Mouse (Mus musculus): ENCODE data around the gene Rimkla. TPM values are rescaled to one million over a fixed set of nuclear protein-coding genes. Genes with fewer than 3 reads are reported as not detected.

Rimkla gene
- polyA plus RNA-seq, 1 experiment from 2014 or later, result 8.9 TPM

DNA sequence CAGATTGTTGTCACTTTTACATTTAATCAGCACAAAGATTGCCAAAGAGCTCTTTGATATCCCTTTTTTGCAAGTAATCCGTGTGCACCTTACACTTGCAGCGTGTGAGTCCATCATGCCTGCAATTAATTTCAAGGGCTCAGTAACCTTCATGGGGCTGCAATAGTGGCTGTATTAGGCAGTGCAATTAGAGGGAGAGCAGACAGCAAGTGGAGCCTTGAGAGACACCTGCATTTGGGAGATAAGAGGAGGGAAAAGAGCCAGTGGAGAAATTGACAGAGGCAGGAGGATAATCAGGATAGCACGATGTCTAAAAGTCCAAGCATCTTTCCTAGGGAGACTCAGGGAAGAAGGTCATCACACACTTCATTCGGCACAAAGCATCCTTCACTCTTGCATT, 31.1 kb upstream of the Rimkla start:
- Histone ChIP-seq H3K4me2 (replicated peaks) (no peak overlapping the region), H3K9me3 (no peaks in the 10 kb centered on the region), H3K9ac (replicated peaks) (no peak overlapping the region), H3K36me3 (no peaks in the 10 kb centered on the region), H3K4me3 (no peak overlapping the region), H3K27me3 (no peaks in the 10 kb centered on the region), H3K4me1 (peaks cover 6% of the 10 kb centered on the region; the same call in 1 of the 2 replicates), H3K27ac (replicated peaks) (peak overlapping the region; percentile 60)
- ATAC-seq (ENCODE audit: low FRiP score, low read depth), result no peak; the same call in 1 of the 2 replicates
- 67% methylated on average over 4 of the region's 4 CpGs for WGBS

DNA sequence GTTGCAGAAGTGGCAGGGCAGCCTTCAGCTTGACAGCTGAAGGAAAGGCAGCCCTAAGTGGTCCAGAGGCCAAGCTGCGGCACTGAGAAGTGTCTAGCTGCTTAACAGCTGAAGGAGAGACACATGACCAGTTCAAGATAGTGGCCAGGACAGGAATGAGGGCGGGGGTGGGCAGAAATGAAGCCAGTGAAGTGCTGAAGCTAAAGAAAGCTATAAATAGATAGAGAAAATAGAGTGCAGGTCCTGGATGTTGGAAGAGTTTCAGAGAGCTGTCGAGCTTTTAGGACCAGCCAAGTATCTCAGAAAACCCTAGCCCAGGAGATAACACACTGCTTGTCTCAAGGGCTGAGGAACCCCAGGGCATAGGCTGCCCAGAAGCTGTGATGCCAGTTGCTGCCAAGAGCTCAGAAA, 20.3 kb upstream of the Rimkla start:
- H3K27ac ChIP-seq (replicated peaks), result no peak overlapping the region
- no peak overlapping the region for H3K4me3 ChIP-seq
- H3K4me2 ChIP-seq (replicated peaks), result no peak overlapping the region
- no peaks in the 10 kb centered on the region for H3K36me3 ChIP-seq
- ATAC-seq (ENCODE audit: low FRiP score, low read depth), result no peak
- 79% methylated on average over 3 of the region's 3 CpGs for WGBS
- no peaks in the 10 kb centered on the region for H3K9me3 ChIP-seq
- H3K27me3 ChIP-seq, result no peaks in the 10 kb centered on the region
- no peak overlapping the region for H3K9ac ChIP-seq (replicated peaks)
- H3K4me1 ChIP-seq, result no peaks in the 10 kb centered on the region

DNA sequence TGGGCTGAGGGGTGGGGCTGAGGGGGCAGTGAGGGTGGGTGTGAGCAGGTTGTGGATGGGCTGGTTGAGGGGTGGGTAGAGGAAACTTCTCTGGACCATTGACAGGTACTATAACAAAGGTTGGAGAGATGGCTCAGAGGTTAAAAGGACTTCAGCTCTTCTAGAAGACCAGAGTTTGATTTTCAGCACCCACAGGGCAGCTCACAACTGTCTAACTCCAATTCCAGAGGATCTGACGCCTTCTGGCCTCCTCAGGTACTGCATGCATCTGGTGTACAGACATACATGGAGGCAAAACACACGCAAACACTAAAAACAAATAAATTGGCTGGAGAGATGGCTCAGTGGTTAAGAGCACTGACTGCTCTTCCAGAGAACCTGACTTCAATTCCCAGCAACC, 19.2 kb upstream of the Rimkla start:
- H3K27me3 ChIP-seq, result no peaks in the 10 kb centered on the region
- no peaks in the 10 kb centered on the region for H3K9me3 ChIP-seq
- 55% methylated on average over 2 of the region's 2 CpGs for WGBS
- ATAC-seq (ENCODE audit: low FRiP score, low read depth), result no peak
- no peak overlapping the region for H3K4me2 ChIP-seq (replicated peaks)
- no peaks in the 10 kb centered on the region for H3K36me3 ChIP-seq
- no peak overlapping the region for H3K4me3 ChIP-seq
- H3K27ac ChIP-seq (replicated peaks), result no peak overlapping the region
- H3K9ac ChIP-seq (replicated peaks), result no peak overlapping the region
- no peaks in the 10 kb centered on the region for H3K4me1 ChIP-seq

DNA sequence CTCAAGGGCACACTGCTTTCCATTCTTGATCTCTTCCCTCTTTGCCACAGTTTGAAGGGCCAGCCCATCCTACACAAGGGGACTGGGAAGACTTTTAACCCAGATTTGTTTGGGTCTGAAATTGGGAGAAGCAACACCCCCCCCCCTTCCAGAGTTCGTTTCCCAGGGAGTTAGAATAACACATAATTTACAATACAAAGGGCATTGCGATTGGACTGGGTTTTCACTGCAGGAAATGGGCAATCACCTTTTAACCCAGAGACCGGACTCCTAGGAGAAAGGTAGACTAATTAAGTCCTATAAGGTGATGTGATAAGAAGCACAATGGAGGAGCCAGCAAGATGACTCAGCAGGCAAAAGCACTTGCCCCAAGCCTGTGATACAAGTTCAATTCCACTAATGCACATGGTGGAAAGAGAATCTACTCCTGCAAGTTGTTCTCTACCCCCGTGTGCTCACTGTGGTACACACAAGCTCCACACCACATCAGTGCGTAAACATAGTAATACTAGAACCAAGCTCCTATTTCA, 6.0 kb upstream of the Rimkla start:
- no peaks in the 10 kb centered on the region for H3K4me1 ChIP-seq
- H3K4me3 ChIP-seq, result no peak overlapping the region
- H3K27ac ChIP-seq (replicated peaks), result no peak overlapping the region
- H3K9me3 ChIP-seq, result no peaks in the 10 kb centered on the region
- peaks cover 12% of the 10 kb centered on the region for H3K27me3 ChIP-seq
- H3K9ac ChIP-seq (replicated peaks), result no peak overlapping the region
- 72% methylated on average over 5 of the region's 5 CpGs for whole genome bisulfite sequencing
- H3K36me3 ChIP-seq, result no peaks in the 10 kb centered on the region
- ATAC-seq (ENCODE audit: low FRiP score, low read depth), result no peak
- H3K4me2 ChIP-seq (replicated peaks), result no peak overlapping the region

DNA sequence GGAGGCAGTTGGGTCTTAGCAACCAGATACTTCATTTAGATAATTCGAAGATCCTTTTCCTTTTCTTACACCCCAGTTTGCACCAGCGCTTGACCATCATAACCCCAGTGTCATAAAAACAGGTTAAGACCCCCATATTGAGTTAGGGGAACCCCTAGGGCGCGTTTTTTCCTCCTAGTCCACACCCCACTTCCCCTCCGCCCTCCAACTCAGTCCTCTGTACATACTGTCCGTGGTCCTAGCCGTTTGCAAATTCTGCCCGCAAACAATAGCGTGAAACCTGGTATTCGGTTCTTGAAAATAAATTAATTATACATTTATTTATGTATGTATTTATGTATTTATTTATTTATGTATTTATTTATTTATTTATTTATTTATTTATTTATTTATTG, 502 bp upstream of the Rimkla start:
- peaks cover 22% of the 10 kb centered on the region for H3K27me3 ChIP-seq
- WGBS, result 28% methylated on average over 10 of the region's 10 CpGs
- peak overlapping the region; percentile 81 for H3K4me2 ChIP-seq (replicated peaks)
- H3K27ac ChIP-seq (replicated peaks), result peak overlapping the region; percentile 75
- peak overlapping the region; percentile 55 for H3K4me3 ChIP-seq
- no peaks in the 10 kb centered on the region for H3K36me3 ChIP-seq
- peak; percentile 50 for ATAC-seq (ENCODE audit: low FRiP score, low read depth)
- peaks cover 3% of the 10 kb centered on the region; the same call in 1 of the 2 replicates for H3K4me1 ChIP-seq
- no peaks in the 10 kb centered on the region for H3K9me3 ChIP-seq
- H3K9ac ChIP-seq (replicated peaks), result peak overlapping the region; percentile 70

DNA sequence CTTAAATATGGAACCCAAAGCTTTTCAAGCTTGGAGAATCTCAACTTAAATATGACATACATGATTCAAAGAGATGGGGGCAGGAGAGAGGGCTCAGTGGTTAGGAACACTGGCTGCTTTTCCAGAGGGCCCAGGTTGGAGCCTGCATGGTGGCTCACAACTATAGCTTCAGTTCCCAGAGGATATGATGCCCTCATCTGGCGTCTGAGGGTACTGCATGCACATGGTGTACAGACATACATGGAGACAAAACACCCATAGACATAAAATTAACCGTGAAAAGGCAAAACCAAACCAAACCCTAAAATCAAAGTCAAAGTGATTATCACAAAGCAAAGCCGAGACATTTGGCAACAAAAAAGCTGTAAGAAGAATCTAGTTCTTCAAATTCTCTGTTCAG, 1.6 kb downstream of the Rimkla start:
- Histone ChIP-seq H3K27me3 (peaks cover 22% of the 10 kb centered on the region), H3K36me3 (no peaks in the 10 kb centered on the region), H3K27ac (replicated peaks) (no peak overlapping the region), H3K9ac (replicated peaks) (no peak overlapping the region), H3K9me3 (no peaks in the 10 kb centered on the region), H3K4me1 (peaks cover 3% of the 10 kb centered on the region; the same call in 1 of the 2 replicates), H3K4me2 (replicated peaks) (no peak overlapping the region), H3K4me3 (no peak overlapping the region)
- 73% methylated on average over 3 of the region's 3 CpGs for WGBS
- ATAC-seq (ENCODE audit: low FRiP score, low read depth), result no peak

DNA sequence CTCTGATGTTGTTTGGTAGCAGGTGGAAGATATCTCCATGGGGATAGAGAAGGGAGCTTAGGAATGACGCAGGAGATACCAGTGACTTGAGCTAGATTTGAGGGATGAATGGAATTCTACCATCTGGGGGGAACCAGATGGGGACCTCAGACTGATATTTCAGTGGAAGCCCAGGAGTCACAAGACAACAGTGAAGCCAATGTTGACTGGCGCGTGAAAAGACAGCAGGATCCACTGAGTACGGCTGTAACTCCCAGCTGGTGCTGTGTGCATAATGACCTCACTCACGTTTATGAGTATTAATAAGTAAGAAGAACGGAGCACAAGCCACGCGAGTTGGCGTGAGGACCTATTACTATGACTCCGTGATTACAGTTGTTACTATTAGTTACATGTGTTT, 2.8 kb downstream of the Rimkla start:
- no peaks in the 10 kb centered on the region for H3K36me3 ChIP-seq
- peaks cover 21% of the 10 kb centered on the region for H3K27me3 ChIP-seq
- H3K4me2 ChIP-seq (replicated peaks), result no peak overlapping the region
- no peak overlapping the region for H3K27ac ChIP-seq (replicated peaks)
- no peak for ATAC-seq (ENCODE audit: low FRiP score, low read depth)
- no peak overlapping the region for H3K4me3 ChIP-seq
- H3K9me3 ChIP-seq, result no peaks in the 10 kb centered on the region
- peaks cover 3% of the 10 kb centered on the region; the same call in 1 of the 2 replicates for H3K4me1 ChIP-seq
- H3K9ac ChIP-seq (replicated peaks), result no peak overlapping the region
- WGBS, result 83% methylated on average over 10 of the region's 10 CpGs

DNA sequence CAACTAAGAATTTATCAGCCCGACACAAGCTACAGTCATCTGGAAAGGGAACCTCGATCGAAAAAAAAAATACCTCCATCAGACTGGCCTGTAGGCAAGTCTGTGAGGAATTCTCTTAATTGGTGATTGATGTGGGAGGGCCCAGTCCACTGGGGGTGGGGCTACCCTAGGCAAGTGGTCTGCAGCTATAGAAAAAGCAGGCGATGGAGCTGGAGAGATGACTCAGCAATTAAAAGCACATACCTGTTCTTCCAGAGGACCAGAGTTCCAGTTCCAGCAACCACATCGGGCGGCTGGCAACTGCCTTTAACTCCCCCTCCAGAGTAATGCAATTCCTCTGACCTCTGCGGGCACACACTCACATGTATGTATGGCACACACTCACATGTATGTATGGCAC, 7.5 kb downstream of the Rimkla start:
- Histone ChIP-seq H3K9ac (replicated peaks) (no peak overlapping the region), H3K36me3 (no peaks in the 10 kb centered on the region), H3K4me2 (replicated peaks) (no peak overlapping the region), H3K27ac (replicated peaks) (no peak overlapping the region), H3K4me3 (no peak overlapping the region), H3K27me3 (no peaks in the 10 kb centered on the region), H3K4me1 (no peaks in the 10 kb centered on the region), H3K9me3 (no peaks in the 10 kb centered on the region)
- no peak for ATAC-seq (ENCODE audit: low FRiP score, low read depth)
- 82% methylated on average over 7 of the region's 7 CpGs for WGBS

DNA sequence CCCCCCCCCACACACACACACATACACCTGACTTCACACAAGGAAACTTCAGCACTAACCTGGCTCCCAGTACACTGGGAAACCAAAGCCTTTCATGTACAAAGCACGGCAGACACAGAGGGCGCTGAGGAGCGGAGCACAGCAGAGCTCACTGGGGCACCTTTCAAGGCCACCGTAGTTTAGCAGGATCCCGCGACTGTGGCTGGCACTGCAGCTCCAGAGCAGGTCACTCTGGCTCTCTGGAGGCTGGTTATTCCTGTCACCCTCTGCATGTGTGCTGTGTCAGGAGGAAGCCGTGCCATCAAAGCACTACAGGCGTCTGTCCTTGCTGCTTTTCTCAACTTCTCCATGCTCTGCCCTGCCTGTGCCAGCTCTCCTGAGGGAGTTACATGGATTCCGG, 9.4 kb downstream of the Rimkla start:
- no peak overlapping the region for H3K9ac ChIP-seq (replicated peaks)
- no peaks in the 10 kb centered on the region for H3K9me3 ChIP-seq
- no peak overlapping the region for H3K4me2 ChIP-seq (replicated peaks)
- H3K27me3 ChIP-seq, result no peaks in the 10 kb centered on the region
- H3K4me1 ChIP-seq, result no peaks in the 10 kb centered on the region
- no peak overlapping the region for H3K4me3 ChIP-seq
- no peak overlapping the region for H3K27ac ChIP-seq (replicated peaks)
- 54% methylated on average over 9 of the region's 9 CpGs for WGBS
- no peak for ATAC-seq (ENCODE audit: low FRiP score, low read depth)
- H3K36me3 ChIP-seq, result no peaks in the 10 kb centered on the region

DNA sequence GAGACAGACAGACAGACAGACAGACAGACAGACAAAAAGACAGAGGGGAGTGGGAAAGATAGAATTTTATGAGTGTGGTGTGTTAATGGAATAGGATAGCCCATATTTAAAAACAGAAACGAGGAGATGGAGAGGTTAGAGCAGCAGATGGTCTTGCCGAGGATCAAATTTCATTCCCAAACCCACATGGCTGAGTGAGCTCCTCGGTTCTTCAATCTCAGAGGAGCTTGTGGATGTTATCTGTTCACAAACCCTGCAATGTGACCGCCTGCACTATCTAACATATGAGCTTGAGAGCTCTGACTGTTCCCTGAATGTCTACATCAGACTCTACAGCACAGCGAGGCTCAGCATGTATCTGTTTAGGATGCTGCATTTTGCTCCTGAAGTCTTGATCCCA, 19.3 kb downstream of the Rimkla start:
- no peaks in the 10 kb centered on the region for H3K4me1 ChIP-seq
- no peaks in the 10 kb centered on the region for H3K9me3 ChIP-seq
- ATAC-seq (ENCODE audit: low FRiP score, low read depth), result no peak
- H3K27ac ChIP-seq (replicated peaks), result no peak overlapping the region
- no peaks in the 10 kb centered on the region for H3K36me3 ChIP-seq
- 71% methylated on average over 5 of the region's 5 CpGs for WGBS
- no peak overlapping the region for H3K4me3 ChIP-seq
- H3K27me3 ChIP-seq, result no peaks in the 10 kb centered on the region
- no peak overlapping the region for H3K4me2 ChIP-seq (replicated peaks)
- H3K9ac ChIP-seq (replicated peaks), result no peak overlapping the region

DNA sequence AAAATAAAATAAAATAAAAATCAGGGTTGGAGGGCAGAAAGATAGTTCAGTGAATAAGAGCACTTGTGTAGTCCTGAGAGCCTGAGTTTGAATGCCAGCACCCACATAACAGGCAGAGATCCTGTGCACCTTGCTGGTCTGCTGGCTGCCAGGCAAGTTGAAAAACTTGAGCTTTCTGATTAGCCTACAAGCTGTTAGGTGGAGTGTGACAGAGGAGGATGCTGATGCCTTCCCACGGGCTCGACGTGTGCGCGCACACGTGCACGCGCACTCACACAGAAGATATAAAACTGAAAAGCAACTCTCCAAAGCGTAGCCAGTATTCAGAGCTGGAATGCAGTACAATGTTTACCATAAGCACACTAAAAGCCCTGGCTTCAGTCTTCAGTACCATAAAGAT, 19.9 kb downstream of the Rimkla start:
- Histone ChIP-seq H3K4me3 (no peak overlapping the region), H3K4me1 (no peaks in the 10 kb centered on the region), H3K9ac (replicated peaks) (no peak overlapping the region), H3K27me3 (no peaks in the 10 kb centered on the region), H3K9me3 (no peaks in the 10 kb centered on the region), H3K36me3 (no peaks in the 10 kb centered on the region), H3K4me2 (replicated peaks) (no peak overlapping the region), H3K27ac (replicated peaks) (no peak overlapping the region)
- WGBS, result 92% methylated on average over 9 of the region's 9 CpGs
- ATAC-seq (ENCODE audit: low FRiP score, low read depth), result no peak

DNA sequence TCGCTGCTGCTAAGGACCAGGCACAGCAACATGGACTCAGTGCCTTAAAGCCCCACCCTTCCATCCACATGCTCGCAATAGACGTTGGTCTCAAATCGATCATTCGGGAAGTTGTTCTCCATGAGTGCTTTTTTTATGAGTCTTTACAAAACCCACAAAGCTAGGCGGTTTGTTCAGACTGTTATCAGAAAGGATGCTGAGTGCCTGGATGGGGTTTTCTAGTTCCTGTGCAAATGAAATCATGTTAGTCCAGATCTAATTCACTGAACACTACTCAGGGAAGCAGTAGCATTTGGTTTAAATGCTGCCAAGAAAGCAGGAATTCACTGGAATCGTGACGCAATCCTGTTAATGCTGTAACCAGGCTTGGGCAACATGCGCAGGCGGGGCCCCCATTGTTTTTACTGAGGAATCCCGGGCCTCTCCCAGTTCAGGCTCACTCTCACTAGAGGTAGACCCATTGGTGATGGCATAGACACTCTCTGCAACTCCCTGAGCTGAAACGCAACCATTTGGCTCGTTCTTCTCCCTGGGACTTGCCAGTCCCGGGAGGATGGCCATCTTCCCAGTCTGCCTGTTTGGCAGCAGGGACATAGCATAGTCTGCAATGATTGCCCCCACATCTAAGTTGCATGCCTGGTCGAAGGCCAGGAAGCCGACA, 24.6 kb downstream of the Rimkla start:
- Histone ChIP-seq H3K9me3 (no peaks in the 10 kb centered on the region), H3K36me3 (no peaks in the 10 kb centered on the region), H3K9ac (replicated peaks) (no peak overlapping the region), H3K4me2 (replicated peaks) (no peak overlapping the region), H3K4me3 (no peak overlapping the region), H3K4me1 (peaks cover 12% of the 10 kb centered on the region), H3K27me3 (no peaks in the 10 kb centered on the region), H3K27ac (replicated peaks) (no peak overlapping the region)
- 91% methylated on average over 16 of the region's 16 CpGs for WGBS
- no peak for ATAC-seq (ENCODE audit: low FRiP score, low read depth)

DNA sequence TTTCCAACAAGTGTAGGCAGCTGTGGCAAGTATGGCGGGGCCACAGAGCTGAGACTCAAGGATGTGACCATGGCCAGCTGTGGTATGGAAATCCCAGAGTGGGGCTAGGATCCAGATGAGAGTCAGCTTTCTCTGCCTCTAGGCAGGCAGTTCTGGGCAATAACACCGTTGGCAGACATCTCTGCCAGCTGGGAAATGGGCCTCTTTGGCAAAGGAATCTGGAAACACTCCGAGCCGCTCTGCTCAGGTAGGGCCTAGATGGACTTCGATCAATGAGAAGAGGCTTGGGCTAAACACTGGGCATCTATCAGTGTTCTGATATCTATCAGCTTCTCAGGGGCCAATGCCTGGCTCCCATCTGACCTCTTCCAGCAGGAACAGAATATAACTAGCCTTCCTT, 26.6 kb downstream of the Rimkla start:
- no peak for ATAC-seq (ENCODE audit: low FRiP score, low read depth)
- whole genome bisulfite sequencing, result 90% methylated on average over 5 of the region's 5 CpGs
- Histone ChIP-seq H3K27ac (replicated peaks) (no peak overlapping the region), H3K36me3 (no peaks in the 10 kb centered on the region), H3K4me3 (no peak overlapping the region), H3K4me1 (peaks cover 23% of the 10 kb centered on the region), H3K27me3 (no peaks in the 10 kb centered on the region), H3K4me2 (replicated peaks) (no peak overlapping the region), H3K9ac (replicated peaks) (no peak overlapping the region), H3K9me3 (no peaks in the 10 kb centered on the region)
